Mouse (Mus musculus) frontal cortex, adult (tissue): ENCODE measurements around the gene Mad1l1.

Experiments
- ATAC-seq: cut with Nextera tagmentation; 2 replicates; pipeline ENCODE4 v1.9.2; 2017; ENCODE audit warnings: mild to moderate bottlenecking, moderate library complexity, mixed read lengths; ENCODE audit not compliant: low TSS enrichment

Gene Mad1l1

GRCm38 (mm10) chr5:140135734-140136625, 185.4 kb downstream of the Mad1l1 start:
- ATAC-seq, result peak; percentile 64; the same call in 1 of the 2 replicates

- ATAC-seq, result no peak
Observed at GRCm38 (mm10) chr5:140134021-140134420, 187.3 kb downstream of the Mad1l1 start.

- no peak for ATAC-seq
Observed at GRCm38 (mm10) chr5:140128414-140128981, 192.9 kb downstream of the Mad1l1 start.

GRCm38 (mm10) chr5:140127981-140128380, 193.4 kb downstream of the Mad1l1 start:
- no peak for ATAC-seq

GRCm38 (mm10) chr5:140124626-140125025, 196.7 kb downstream of the Mad1l1 start:
- no peak; the same call in 1 of the 2 replicates for ATAC-seq

- no peak for ATAC-seq
Observed at GRCm38 (mm10) chr5:140123640-140124366, 197.5 kb downstream of the Mad1l1 start.

GRCm38 (mm10) chr5:140123194-140123593, 198.2 kb downstream of the Mad1l1 start:
- ATAC-seq, result no peak

- ATAC-seq, result no peak
Observed at GRCm38 (mm10) chr5:140121966-140122365, 199.4 kb downstream of the Mad1l1 start.

GRCm38 (mm10) chr5:140118921-140119320, 202.4 kb downstream of the Mad1l1 start:
- ATAC-seq, result no peak

GRCm38 (mm10) chr5:140117968-140118367, 203.4 kb downstream of the Mad1l1 start:
- no peak for ATAC-seq

GRCm38 (mm10) chr5:140115434-140116271, 205.7 kb downstream of the Mad1l1 start:
- peak; percentile 79 for ATAC-seq

- no peak for ATAC-seq
Observed at GRCm38 (mm10) chr5:140114512-140115060, 206.8 kb downstream of the Mad1l1 start.

GRCm38 (mm10) chr5:140113281-140113680, 208.1 kb downstream of the Mad1l1 start:
- no peak for ATAC-seq

- no peak for ATAC-seq
Observed at GRCm38 (mm10) chr5:140110024-140110423, 211.3 kb downstream of the Mad1l1 start.

- no peak for ATAC-seq
Observed at GRCm38 (mm10) chr5:140107907-140108306, 213.4 kb downstream of the Mad1l1 start.

- ATAC-seq, result no peak
Observed at GRCm38 (mm10) chr5:140106051-140106450, 215.3 kb downstream of the Mad1l1 start.

- ATAC-seq, result no peak
Observed at GRCm38 (mm10) chr5:140104891-140105290, 216.5 kb downstream of the Mad1l1 start.

- no peak for ATAC-seq
Observed at GRCm38 (mm10) chr5:140102731-140103130, 218.6 kb downstream of the Mad1l1 start.

- ATAC-seq, result peak; percentile 66
Observed at GRCm38 (mm10) chr5:140101409-140102009, 219.8 kb downstream of the Mad1l1 start.

GRCm38 (mm10) chr5:140098711-140099110, 222.6 kb downstream of the Mad1l1 start:
- ATAC-seq, result no peak

GRCm38 (mm10) chr5:140095203-140095602, 226.1 kb downstream of the Mad1l1 start:
- peak; percentile 22; the same call in 1 of the 2 replicates for ATAC-seq
